Mouse (Mus musculus): ENCODE results near the gene BC003965. TPM values are rescaled to one million over a fixed set of nuclear protein-coding genes. Genes with fewer than 3 reads are reported as not detected.

Gene BC003965
- total RNA-seq (2014; rRNA removed) (23.7 and 24.2 TPM in 2 replicates), polyA plus RNA-seq (2015; fragmentation: Nextera tagmentation; extraction: Ambion mirVana) (30.8 and 32.8 TPM in 2 replicates)

DNA sequence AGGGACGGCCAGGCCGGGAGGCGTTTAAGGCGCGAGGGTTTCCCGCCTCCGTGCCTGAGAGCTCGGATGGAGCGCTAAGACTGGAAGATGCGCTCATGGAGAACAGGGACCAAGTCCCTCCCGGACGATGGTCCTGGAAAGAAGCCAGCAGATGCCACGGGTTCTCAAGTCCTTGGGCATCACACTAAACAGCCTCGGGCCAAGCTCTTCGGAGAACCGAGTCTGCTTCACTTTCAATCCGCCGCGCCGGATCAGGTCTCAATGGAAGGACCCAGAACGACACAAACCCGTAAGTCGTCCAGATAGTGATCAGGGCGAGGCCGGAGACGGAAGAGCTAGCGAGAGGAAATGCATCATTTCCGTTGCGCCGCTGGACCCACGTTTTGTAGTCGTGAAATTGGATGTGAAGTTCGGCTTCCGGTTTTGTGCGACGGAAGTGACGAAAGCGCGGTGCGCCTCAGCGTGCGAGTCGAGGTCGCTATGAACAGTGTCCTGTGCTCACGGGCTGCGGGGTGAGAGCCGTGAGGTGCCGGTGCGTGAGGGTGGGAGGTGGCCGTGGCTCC, at the start of gene BC003965:
TSS of gene BC003965 (plus strand) at position 426 of the 563 bp plus-strand sequence.
- Histone ChIP-seq H3K9me3 (ENCODE audit: low read length) (no peaks in the 10 kb centered on the region), H3K4me1 (ENCODE audit: insufficient read depth) (peaks cover 4% of the 10 kb centered on the region), H3K4me3 (ENCODE audit: low read depth, low read length) (peak within 1 kb of the TSS; percentile 85), H3K27me3 (ENCODE audit: insufficient read depth, low read length) (no peaks in the 10 kb centered on the region), H3K9ac (peak within 1 kb of the TSS; percentile 85), H3K4me2 (ENCODE audit: low read depth) (peak within 1 kb of the TSS; percentile 91), H3K27ac (ENCODE audit: low read depth, low read length) (peak within 1 kb of the TSS; percentile 95), H3K36me3 (ENCODE audit: insufficient read depth) (no peaks in the 10 kb centered on the region)
- ATAC-seq (peak; percentile 93), DNase-seq (peak; percentile 99)
- TF ChIP-seq CTCF (IDR thresholded peaks at IDR 0.05; ENCODE audit: low read depth), result no peak
- WGBS, result under 1% methylated on average over 50 of the region's 50 CpGs

DNA sequence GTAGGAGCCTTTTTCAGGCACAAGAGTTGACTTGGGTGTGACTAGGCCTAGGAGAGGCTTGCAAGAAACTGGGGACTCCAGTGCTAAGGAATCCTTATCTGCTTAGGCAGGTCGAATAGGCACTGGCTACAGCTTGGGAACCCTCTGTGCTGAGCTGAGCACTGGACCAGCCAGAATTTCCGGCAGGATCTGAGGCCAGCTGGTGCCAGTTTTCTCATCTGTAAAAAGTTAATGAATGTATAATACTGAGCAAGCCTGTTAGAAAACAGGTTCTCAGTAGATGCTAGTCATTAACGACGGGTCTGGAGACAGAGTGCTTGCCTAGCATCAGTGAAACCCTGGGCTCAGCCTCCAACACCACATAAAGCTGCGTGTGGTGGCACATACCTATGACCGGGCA, 48.7 kb upstream of the BC003965 start:
- no peak for TF ChIP-seq CTCF (IDR thresholded peaks at IDR 0.05; ENCODE audit: low read depth)
- Histone ChIP-seq H3K4me2 (ENCODE audit: low read depth) (no peak overlapping the region), H3K27ac (ENCODE audit: low read depth, low read length) (no peak overlapping the region), H3K9ac (no peak overlapping the region), H3K27me3 (ENCODE audit: insufficient read depth, low read length) (no peaks in the 10 kb centered on the region), H3K36me3 (ENCODE audit: insufficient read depth) (peaks cover 9% of the 10 kb centered on the region; the same call in 1 of the 2 replicates), H3K4me1 (ENCODE audit: insufficient read depth) (peaks cover 9% of the 10 kb centered on the region; the same call in 1 of the 2 replicates), H3K4me3 (ENCODE audit: low read depth, low read length) (no peak overlapping the region), H3K9me3 (ENCODE audit: low read length) (no peaks in the 10 kb centered on the region)
- DNase-seq, result no peak
- 86% methylated on average over 6 of the region's 6 CpGs for WGBS
- no peak for ATAC-seq

DNA sequence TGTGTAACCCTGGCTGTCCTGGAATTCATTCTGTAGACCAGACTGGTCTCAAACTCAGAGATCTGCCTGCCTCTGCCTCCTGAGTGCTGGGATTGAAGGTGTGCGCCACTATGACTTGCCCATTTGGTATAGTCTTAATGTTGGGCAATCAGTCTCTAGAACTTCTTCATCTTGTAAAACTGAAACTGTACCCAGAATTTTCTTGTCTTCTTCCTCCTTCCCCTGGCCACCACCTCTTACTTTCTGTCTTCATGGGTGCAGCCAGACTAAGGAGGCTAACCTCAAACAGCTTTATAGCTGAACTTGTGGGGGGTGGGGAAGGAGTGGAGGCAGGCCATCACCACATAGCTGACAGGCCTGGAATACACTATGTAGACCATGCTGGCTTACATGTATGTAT, 45.6 kb upstream of the BC003965 start:
- no peaks in the 10 kb centered on the region for H3K9me3 ChIP-seq (ENCODE audit: low read length)
- H3K27me3 ChIP-seq (ENCODE audit: insufficient read depth, low read length), result no peaks in the 10 kb centered on the region
- no peak for ATAC-seq
- H3K4me1 ChIP-seq (ENCODE audit: insufficient read depth), result peaks cover 9% of the 10 kb centered on the region; the same call in 1 of the 2 replicates
- no peak overlapping the region for H3K27ac ChIP-seq (ENCODE audit: low read depth, low read length)
- DNase-seq, result no peak
- no peak overlapping the region for H3K9ac ChIP-seq
- WGBS, result 94% methylated on average over 1 of the region's 1 CpGs
- TF ChIP-seq CTCF (IDR thresholded peaks at IDR 0.05; ENCODE audit: low read depth), result no peak
- H3K36me3 ChIP-seq (ENCODE audit: insufficient read depth), result peaks cover 9% of the 10 kb centered on the region; the same call in 1 of the 2 replicates
- H3K4me3 ChIP-seq (ENCODE audit: low read depth, low read length), result no peak overlapping the region
- H3K4me2 ChIP-seq (ENCODE audit: low read depth), result no peak overlapping the region

DNA sequence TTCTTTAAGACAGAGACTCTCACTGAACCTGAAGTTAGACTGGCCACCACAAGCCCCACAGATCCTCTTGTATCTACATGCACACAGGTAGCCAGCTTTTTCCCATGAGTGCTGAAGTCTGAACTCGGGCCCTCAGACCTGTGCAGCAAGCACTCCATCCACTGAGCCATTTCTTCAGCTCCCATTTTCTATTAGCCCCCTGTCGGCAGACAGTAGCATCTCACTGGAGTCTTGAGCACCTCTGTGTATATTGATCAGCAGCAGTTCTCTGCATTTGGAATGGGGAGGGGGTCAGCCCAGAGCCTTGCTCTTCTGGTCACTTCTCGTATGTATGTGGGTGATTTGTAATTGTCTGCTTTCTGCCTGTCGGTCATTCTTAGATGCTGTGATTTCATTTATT, 44.4 kb upstream of the BC003965 start:
- Histone ChIP-seq H3K9ac (no peak overlapping the region), H3K4me2 (ENCODE audit: low read depth) (no peak overlapping the region), H3K27me3 (ENCODE audit: insufficient read depth, low read length) (no peaks in the 10 kb centered on the region), H3K36me3 (ENCODE audit: insufficient read depth) (peaks cover 18% of the 10 kb centered on the region), H3K4me3 (ENCODE audit: low read depth, low read length) (no peak overlapping the region), H3K4me1 (ENCODE audit: insufficient read depth) (no peaks in the 10 kb centered on the region), H3K9me3 (ENCODE audit: low read length) (no peaks in the 10 kb centered on the region), H3K27ac (ENCODE audit: low read depth, low read length) (no peak overlapping the region)
- DNase-seq (no peak), ATAC-seq (no peak)
- 74% methylated on average over 4 of the region's 4 CpGs for WGBS
- TF ChIP-seq CTCF (IDR thresholded peaks at IDR 0.05; ENCODE audit: low read depth), result peak; percentile 53

DNA sequence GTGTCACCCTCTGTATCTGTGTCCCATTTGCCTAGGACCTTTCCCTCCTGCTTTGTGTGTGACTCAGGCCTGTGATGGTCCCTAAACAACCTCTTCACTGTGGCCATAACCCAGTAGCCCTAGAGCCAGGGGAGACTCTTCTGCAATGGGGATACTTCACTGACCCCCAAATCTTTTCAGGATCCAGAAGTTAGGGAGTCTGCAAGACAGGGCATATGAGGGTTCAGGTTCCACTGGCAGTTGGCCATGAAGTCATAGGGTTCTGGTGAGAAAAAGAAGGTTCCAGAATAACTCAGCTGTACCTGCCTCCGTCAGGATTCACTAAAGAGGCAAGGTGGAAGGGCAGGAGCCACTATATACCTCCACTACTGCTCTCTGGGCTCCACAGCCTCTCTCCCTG, 22.2 kb upstream of the BC003965 start, which contains the start of gene Ccdc154:
TSS of gene Ccdc154 (plus strand) at position 301 of the 400 bp plus-strand sequence.
- Histone ChIP-seq H3K4me3 (ENCODE audit: low read depth, low read length) (no peak within 1 kb of the TSS), H3K27ac (ENCODE audit: low read depth, low read length) (no peak within 1 kb of the TSS), H3K27me3 (ENCODE audit: insufficient read depth, low read length) (no peaks in the 10 kb centered on the region), H3K9me3 (ENCODE audit: low read length) (no peaks in the 10 kb centered on the region), H3K9ac (no peak within 1 kb of the TSS), H3K4me2 (ENCODE audit: low read depth) (no peak within 1 kb of the TSS), H3K36me3 (ENCODE audit: insufficient read depth) (peaks cover 32% of the 10 kb centered on the region), H3K4me1 (ENCODE audit: insufficient read depth) (no peaks in the 10 kb centered on the region)
- no peak for TF ChIP-seq CTCF (IDR thresholded peaks at IDR 0.05; ENCODE audit: low read depth)
- WGBS, result 92% methylated on average over 1 of the region's 1 CpGs
- no peak for DNase-seq
- no peak for ATAC-seq

DNA sequence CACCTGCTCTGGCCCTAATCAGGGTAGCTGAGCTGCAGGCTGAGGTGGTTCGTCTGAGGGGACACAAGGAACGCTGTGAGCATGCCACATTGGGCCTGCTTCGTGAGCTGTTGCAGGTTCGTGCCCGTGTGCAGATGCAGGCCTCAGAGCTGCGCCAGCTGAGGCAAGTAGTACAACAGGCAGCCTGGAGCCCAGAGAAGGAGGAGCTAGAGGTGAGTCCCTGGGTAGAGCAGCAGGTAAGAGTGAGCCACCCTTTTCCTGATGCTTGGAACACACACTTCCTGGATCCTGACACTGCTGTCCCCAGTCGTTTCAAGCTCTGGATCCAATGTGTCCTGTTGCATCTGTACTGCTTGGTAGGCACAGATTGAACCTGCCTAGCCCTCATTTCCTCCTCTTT, 21.0 kb upstream of the BC003965 start:
- no peak overlapping the region for H3K4me2 ChIP-seq (ENCODE audit: low read depth)
- H3K36me3 ChIP-seq (ENCODE audit: insufficient read depth), result peaks cover 27% of the 10 kb centered on the region
- H3K27me3 ChIP-seq (ENCODE audit: insufficient read depth, low read length), result no peaks in the 10 kb centered on the region
- no peak overlapping the region for H3K9ac ChIP-seq
- TF ChIP-seq CTCF (IDR thresholded peaks at IDR 0.05; ENCODE audit: low read depth), result no peak
- ATAC-seq (no peak), DNase-seq (no peak)
- H3K9me3 ChIP-seq (ENCODE audit: low read length), result no peaks in the 10 kb centered on the region
- no peak overlapping the region for H3K27ac ChIP-seq (ENCODE audit: low read depth, low read length)
- WGBS, result 83% methylated on average over 7 of the region's 7 CpGs
- no peak overlapping the region for H3K4me3 ChIP-seq (ENCODE audit: low read depth, low read length)
- no peaks in the 10 kb centered on the region for H3K4me1 ChIP-seq (ENCODE audit: insufficient read depth)

DNA sequence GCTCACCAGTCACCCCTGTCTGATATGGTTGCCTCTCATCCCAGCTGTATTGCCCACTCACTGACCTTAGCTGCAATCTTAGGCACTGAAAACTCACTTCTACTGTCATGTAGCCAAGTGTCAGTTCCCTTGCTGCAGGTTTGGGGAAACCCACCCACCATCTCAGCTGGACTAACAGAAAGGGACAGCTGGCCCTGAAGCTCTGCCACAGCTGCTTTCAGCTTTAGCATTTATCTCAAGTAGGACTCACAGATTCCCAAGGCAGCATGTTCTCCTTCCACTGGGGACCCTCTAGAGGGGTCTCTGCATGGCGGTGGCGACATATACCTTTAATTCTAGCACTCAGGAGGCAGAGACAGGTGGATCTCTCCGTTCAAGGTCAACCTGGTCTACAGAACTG, 19.6 kb upstream of the BC003965 start:
- H3K27me3 ChIP-seq (ENCODE audit: insufficient read depth, low read length), result no peaks in the 10 kb centered on the region
- DNase-seq, result no peak
- H3K27ac ChIP-seq (ENCODE audit: low read depth, low read length), result no peak overlapping the region
- WGBS, result 87% methylated on average over 3 of the region's 3 CpGs
- no peaks in the 10 kb centered on the region for H3K9me3 ChIP-seq (ENCODE audit: low read length)
- peaks cover 18% of the 10 kb centered on the region for H3K36me3 ChIP-seq (ENCODE audit: insufficient read depth)
- no peak for ATAC-seq
- no peak overlapping the region for H3K9ac ChIP-seq
- H3K4me1 ChIP-seq (ENCODE audit: insufficient read depth), result no peaks in the 10 kb centered on the region
- H3K4me3 ChIP-seq (ENCODE audit: low read depth, low read length), result no peak overlapping the region
- H3K4me2 ChIP-seq (ENCODE audit: low read depth), result no peak overlapping the region
- no peak for TF ChIP-seq CTCF (IDR thresholded peaks at IDR 0.05; ENCODE audit: low read depth)

Data from forebrain, postnatal 0 days (tissue).